Mouse (Mus musculus): Measurements from ENCODE around the gene Camk1g.

- TF ChIP-seq POLR2A (IDR thresholded peaks at IDR 0.05; ENCODE audit: insufficient read depth, low read length) (no peak), CTCF (IDR thresholded peaks at IDR 0.05; ENCODE audit: low read depth, low read length) (no peak)
Measured at GRCm38 (mm10) chr1:193310519-193311085, 59.5 kb downstream of the Camk1g start.
